Mouse (Mus musculus): ENCODE measurements around the gene Katnb1. TPM values are rescaled to one million over a fixed set of nuclear protein-coding genes. Genes with fewer than 3 reads are reported as not detected.

The Katnb1 gene
- total RNA-seq (2021) = 10 to 100 TPM; 13.0 to 15.0 TPM

- DNase-seq = peak; percentile 98
These were observed at the start of gene Katnb1 for GRCm38 (mm10) chr8:95080381-95081341. Gene Katnb1 (plus strand): TSS chr8:95081186.

GRCm38 (mm10) chr8:95037106-95037925 is 43.7 kb upstream of the Katnb1 start:
- peak; percentile 46 for DNase-seq

DNA sequence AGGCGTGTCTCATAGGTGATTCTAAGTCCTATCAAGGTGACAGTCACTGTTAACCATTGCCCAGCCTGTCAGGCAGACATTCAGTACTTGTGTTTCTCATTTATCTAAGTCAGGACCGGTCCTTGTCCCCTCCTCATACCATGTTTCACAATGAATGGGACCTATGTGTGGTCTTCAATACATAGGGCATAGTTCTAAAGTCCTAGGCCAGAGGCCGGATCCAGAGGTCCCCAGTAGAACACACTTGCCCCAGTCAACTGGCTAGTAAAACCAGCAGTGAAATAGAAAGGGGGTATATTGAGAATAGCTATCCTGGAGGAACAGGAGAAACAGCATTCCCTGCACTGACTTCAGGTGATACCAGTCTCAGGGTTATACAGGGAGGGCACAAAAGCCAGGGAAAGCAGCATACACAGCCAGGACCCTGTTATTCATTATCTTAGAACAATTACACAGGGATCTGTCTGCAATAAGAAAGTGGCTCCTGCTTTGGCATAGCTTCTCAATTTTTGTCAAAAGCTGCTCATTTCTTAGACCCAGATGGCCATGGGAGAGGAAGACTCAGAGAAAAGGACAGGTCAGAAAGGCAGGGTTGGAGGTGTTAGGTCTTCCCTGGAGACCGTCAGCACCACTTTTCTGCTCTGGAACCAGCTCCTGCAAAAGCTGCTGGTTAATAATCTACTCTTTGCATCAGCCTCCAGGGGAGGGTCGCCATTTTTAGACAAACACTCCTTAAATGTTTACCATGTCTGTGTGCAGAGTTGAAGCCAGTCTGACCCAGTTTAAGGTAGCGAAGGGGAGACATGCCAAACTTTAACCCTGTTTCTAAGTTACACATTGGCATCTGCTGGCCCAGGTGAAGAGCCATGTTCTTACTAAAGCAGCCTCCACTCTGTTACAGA is 38.9 kb upstream of the Katnb1 start:
- no peak for DNase-seq

GRCm38 (mm10) chr8:95044811-95045210 is 36.2 kb upstream of the Katnb1 start:
- DNase-seq = no peak

DNA sequence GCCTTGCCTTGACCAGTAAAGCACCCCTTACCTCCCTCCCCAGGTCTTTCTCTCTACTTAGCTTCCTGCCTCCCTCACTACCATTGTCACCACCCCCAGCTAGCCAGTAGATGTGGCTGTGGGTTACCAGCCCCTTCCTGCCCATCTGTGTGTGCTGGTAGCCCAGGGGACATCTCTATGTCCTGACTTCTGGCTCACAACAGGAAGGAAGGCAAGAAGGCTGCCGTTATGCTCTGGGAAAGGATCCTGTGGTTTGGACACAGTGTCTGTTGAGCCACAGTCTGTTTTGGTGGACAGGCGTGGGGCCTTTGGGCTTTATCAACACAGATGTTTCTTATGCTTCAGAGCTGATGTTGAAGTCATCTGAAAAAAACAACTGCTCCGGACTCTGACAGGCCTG is 34.0 kb upstream of the Katnb1 start:
- DNase-seq = no peak

- no peak for DNase-seq
These were observed 32.9 kb upstream of the Katnb1 start for GRCm38 (mm10) chr8:95047884-95048680.

DNA sequence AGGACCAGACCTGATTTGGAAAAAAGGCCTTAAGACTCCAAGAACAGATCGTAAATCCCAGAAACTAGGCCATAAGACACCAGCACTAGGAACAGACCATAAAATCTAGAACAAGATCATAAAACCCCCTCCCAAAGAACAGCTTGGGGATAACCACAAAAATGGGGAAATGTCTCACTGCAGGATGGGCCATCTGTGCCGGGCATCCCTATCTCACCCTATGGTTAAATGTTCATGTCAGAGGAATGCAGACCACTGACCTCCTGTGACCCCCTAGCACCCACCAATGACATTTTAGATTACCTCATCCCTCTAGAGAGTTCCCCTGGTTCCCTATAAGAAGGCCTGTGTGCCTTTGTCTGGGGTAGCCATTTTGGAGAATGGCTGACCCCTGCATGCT is 31.4 kb upstream of the Katnb1 start:
- no peak for DNase-seq

DNA sequence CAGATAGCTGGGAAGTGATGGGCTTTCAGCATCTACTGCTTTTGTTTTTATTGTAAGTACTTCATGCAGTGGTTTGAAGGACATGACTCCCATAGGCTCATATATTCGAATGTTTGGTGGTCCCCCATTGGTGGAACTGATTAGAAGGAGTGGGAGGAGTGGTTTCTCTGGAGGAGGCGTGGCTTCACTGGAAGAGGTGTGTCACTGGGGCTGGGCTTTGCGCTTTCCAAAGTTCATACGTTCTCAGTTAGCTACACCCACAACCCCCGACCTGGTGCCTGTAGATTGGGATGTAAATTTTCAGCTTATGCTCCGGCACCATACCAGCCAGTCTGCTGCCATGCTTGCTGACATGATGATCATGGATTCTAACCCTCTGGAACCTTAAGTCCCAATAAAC is 26.5 kb upstream of the Katnb1 start:
- no peak for DNase-seq

- no peak for DNase-seq
These were observed 26.0 kb upstream of the Katnb1 start, which contains the start of gene Drc7 for GRCm38 (mm10) chr8:95054927-95055510. Gene Drc7 (plus strand): TSS chr8:95055103.

DNA sequence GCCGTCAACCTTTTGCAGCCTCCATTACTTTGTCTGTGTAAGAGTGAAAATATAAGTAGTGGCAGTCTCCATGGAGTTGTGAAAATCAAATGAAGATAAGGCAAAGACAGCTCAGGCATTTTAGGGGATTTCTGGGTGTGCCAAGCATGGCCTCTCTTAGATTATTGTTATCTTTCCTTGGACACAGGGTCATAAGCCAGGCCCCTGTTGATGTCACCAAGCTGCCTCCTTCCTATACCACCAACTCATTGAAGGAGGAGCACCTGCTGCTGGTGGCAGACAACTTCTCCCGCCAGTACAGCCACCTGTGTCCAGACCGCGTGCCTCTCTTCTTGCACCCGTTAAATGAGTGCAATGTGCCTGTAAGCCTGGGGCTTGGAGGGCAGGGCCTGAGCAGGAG is 24.6 kb upstream of the Katnb1 start:
- no peak for DNase-seq

DNA sequence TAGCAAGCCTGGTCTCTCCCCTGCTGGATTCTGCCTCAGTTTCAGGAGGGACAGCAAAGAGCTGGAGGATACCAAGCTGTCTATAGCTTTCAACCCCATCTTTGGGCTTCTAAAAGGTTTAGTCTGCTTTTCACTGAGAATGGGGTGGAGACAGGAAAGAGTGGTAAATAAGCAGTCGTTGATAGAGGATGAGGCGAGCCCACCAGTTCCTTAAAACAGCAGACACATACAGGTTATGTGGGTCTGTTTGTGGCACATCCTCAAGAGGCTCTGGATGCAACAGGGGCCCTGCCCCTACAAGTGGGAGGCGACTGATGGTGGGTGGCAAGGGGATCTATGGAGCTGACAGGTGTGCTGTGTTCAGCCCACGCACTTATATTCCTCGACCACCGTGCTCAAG is 22.3 kb upstream of the Katnb1 start:
- DNase-seq = no peak

DNA sequence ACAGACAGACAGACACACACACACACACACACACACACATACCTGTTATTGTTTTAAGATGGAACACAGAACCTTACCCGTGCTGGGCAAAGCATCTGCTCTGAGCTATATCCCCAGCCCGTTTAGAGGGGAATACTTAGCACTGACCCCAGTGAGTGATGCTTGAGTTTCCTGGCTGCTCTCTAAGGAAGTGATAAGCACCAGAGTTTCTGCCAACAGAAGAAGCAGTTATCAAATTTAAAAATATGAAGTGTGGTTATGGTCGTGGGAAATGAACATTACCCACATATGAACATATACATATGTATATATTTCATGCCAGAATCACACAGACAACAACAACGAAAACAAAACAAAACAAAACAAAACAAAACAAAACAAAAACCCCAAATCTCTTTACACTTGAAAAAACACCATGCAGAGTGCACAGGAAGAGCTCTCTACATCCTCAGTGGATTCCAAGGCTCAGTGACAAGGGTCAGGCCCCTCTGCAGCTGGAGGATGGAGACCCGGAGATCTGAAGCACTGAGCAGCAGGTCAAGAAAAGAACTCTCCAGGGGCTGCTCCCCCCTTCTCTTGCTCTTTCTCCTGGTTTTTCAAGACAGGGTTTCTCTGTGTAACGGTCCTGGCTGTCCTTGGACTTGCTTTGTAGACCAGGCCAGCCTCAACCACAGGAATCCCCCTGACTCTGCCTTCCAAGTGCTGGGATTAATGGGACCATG is 21.0 kb upstream of the Katnb1 start:
- DNase-seq = no peak

DNA sequence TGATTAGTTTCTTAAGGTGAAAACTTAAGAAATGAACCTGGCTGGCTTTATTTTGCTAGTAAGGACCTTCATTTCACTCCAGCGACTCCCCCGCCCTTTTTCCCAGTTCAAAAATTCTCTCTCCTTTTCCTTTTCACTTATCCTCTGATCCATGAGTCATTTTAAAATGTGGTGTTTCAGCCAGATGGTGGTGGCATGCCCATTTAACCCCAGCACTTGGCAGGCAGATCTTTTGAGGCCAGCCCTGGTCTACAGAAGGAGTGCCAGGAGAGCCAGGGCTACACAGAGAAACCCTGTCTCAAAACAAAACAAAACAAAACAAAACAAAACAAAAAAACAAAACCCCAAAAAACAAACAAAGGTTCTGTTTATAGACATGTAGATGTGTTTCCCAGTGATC is 16.5 kb upstream of the Katnb1 start:
- no peak for DNase-seq

- DNase-seq = peak; percentile 69
These were observed 13.4 kb upstream of the Katnb1 start for GRCm38 (mm10) chr8:95067582-95067981.

DNA sequence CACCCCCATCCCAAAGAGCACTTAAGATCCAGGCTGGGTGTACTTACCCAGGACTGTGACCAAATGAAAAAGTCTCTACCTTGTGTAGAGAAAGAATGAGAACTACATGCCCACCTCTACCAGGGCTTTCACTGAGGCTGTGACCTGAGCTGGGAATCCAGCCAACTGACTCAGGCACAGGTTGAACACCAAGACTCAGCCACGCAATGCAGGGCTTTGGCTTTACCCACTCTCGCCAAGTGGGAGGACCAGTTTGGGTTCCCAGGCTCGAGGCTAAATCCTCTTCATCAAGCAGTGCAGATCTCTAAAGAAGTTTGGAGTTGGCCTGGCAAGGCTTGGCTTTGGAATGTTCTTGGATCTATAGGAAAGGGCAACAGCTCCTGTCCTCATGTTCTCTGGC is 5.5 kb upstream of the Katnb1 start:
- no peak for DNase-seq

DNA sequence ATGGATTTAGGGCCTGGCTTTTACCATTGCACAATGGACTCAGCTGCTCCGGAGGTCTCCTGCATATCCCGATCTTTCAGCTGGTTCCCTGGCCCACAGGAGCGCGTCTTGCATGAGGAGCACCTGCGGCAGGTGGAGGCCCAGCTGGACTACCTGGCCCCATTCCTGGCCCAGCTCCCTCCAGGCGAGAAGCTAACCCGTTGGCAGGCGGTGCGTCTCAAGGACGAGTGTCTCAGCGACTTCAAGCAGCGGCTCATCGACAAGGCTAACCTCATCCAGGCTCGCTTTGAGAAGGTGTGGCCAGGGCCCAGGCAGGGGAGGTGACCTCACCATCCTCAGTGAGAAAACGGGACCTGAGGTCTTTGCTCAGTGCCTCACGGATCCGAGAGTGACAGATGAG is 4.8 kb upstream of the Katnb1 start:
- no peak for DNase-seq

GRCm38 (mm10) chr8:95078055-95078454 is 2.9 kb upstream of the Katnb1 start:
- DNase-seq = no peak

- DNase-seq = no peak
These were observed 1.7 kb upstream of the Katnb1 start for GRCm38 (mm10) chr8:95079305-95079704.

DNA sequence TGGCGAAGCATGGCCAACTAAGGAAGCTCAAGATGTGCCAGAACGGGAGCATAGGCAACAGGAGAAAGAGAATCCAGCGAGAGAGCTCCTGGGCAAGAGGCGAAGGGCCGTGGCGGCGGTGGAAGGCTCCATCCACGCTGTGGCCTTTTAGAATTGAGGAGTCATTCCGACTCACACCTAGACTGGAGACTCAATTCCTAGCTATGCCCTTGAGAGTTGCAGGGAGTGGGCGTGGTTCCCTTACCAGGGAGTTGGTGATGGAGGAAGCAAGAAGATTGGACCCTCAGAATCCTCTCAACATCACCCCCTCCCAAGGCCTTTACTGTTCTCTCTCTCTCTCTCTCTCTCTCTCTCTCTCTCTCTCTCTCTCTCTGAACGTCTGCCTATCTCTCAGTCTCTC is 664 bp downstream of the Katnb1 start:
- no peak for DNase-seq

- no peak for DNase-seq
These were observed 3.3 kb downstream of the Katnb1 start for GRCm38 (mm10) chr8:95084261-95084660.

All from heart, postnatal 4 days (tissue).